Mouse (Mus musculus) cerebellum, adult 11 months (tissue): ENCODE data around the gene Zyx.

ENCODE experiments used
- DNase-seq: peaks from one replicate; pipeline ENCODE4 v3.0.0; 2022

Gene Zyx

GRCm38 (mm10) chr6:42350968-42351775, 1.7 kb downstream of the Zyx start:
- no peak for DNase-seq

DNA sequence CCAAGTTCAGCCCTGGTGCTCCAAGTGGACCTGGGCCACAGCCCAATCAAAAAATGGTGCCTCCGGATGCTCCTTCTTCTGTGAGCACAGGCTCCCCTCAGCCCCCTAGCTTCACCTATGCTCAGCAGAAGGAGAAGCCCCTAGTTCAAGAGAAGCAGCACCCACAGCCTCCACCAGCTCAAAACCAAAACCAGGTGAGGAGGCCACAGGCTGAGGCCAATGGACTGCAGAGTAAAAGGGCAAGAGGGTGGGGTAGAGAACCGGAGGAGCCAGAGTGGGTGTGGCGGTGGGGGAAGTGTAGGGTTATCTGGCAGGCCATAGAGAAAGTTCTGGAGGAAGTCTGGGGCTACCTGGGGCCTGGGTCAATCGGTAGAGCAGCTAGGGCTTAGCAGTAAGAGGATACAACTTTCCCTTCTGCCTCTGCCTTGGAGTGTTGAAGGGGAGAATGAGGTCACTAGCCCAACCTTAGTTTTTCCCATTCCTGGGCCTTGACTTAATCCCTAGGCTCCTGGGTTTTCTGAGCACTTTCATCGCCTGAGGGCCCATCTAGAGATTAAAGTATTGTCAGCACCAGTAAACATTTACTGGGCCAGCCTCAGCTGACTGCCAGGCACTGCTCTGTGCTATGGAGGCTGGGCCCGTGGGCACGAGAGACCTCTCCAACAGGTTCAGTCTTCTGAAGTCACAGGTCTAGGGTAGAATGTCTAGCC, 2.5 kb downstream of the Zyx start:
- DNase-seq, result no peak

GRCm38 (mm10) chr6:42352486-42352846, 3.0 kb downstream of the Zyx start:
- no peak for DNase-seq

DNA sequence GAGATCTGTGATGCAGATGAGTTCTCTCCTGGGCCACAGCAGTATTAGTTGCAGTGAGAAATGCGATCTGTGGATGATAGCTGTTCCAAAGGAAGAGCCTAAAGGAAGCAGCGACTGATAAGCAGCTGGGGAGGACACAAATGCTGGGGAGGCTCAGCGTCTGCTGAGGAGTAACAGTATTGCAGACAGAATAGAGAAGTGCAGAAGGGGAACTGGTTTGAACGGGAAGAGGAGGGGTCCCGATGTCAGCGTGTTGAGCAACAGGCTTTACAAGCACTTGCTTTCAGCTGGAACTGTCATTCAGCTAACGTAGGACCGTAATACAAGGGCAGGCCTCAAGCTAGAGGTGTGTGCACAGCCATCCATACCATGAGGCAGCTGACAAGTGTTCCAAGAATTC, 3.8 kb downstream of the Zyx start:
- DNase-seq, result no peak

DNA sequence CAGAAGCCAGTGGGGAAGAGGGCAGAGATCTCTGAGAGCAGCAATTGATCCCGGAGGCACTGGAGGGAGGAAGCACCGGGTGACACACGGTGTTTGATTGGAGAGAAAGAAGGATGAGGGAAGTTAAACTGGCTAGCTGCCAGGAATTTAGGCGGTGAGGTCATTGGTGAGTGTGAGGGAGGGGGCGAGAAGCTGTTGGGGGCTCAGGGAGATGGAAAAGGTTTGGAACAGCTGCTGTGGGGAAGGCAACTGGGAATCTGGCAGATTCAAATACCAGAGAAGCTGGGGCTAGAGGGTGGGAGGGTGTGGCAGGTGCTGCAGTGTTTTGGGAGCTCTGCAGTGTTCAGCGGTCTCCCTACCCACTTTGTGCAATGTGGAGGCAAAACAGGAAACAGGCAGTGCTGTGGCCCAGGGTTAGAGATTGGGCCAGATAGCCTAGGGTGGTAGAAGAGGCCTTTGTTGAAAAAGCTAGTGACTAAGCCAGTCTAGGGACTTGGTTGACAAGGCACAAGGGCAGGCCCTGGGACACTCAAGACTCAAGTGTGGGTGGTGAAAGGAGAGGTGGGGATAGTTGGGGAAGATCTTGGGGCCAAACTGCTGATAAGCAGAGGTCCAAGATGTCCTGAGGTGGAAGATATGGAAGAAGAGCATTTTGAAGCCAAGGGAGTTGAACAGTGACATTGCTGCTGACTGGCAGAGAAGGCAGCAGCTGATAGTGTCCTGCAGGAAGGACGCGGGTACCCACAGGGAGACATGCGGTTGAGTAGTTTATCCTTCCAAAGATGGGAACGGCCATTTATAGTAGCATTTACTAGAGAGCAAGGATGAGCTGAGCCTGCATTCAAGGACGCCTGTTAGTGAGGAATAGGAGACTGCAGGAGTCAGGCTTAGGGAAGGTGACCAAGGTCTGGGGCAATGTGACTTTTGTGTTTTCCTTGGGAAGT, 4.9 kb downstream of the Zyx start:
- no peak for DNase-seq

- DNase-seq, result no peak
Observed at GRCm38 (mm10) chr6:42355366-42355765, 5.9 kb downstream of the Zyx start.

DNA sequence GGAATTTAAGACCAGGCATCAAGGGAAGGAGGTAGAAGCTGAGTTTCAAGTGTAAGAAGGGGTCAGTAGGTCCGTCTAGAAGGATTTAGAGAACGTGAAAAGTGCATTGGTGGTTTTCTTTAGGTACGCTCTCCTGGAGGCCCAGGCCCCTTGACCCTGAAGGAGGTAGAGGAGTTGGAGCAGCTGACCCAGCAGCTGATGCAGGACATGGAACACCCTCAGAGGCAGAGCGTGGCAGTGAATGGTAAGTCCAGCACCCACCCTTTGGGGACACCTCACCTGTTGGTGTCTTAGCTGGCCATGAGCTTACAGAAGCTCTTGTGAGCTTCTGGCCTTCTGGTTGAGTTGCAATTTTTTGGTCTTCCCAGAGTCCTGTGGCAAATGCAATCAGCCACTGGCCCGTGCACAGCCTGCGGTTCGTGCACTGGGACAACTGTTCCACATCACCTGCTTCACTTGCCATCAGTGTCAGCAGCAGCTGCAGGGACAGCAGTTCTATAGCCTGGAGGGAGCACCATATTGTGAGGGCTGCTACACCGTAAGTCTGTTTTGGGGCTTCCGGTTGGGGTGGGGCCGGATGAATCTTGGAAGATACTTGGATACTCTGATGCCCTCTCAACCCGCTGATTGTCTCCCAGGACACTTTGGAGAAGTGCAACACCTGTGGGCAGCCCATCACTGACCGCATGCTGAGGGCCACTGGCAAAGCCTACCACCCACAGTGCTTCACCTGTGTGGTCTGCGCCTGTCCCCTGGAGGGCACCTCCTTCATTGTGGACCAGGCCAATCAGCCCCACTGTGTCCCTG, 6.6 kb downstream of the Zyx start:
- DNase-seq, result no peak

DNA sequence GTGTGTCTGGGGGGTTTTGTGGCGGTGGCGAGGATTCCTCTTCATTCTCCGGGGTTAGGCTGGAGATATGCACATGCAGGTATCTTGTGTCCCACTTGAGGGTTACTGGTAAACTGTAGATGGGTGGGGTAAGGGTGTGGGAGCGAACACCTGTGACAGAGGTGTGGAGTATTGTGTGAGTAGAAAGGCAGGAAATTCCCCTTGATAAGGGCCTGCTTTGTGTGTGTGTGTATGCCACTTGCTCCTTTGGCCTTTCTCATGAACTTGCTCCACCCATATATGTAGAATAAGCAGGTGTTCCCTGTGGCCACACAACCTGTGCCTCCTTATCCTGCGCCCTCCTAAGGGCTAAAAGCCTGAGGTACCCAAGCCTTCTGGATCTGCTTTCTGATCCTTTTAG, 7.5 kb downstream of the Zyx start:
- no peak for DNase-seq

- no peak for DNase-seq
Observed at GRCm38 (mm10) chr6:42357901-42358300, 8.5 kb downstream of the Zyx start.

- no peak for DNase-seq
Observed at GRCm38 (mm10) chr6:42358901-42359300, 9.5 kb downstream of the Zyx start.

GRCm38 (mm10) chr6:42359364-42360147, 10.1 kb downstream of the Zyx start:
- DNase-seq, result no peak

GRCm38 (mm10) chr6:42360231-42360840, 10.9 kb downstream of the Zyx start:
- no peak for DNase-seq

DNA sequence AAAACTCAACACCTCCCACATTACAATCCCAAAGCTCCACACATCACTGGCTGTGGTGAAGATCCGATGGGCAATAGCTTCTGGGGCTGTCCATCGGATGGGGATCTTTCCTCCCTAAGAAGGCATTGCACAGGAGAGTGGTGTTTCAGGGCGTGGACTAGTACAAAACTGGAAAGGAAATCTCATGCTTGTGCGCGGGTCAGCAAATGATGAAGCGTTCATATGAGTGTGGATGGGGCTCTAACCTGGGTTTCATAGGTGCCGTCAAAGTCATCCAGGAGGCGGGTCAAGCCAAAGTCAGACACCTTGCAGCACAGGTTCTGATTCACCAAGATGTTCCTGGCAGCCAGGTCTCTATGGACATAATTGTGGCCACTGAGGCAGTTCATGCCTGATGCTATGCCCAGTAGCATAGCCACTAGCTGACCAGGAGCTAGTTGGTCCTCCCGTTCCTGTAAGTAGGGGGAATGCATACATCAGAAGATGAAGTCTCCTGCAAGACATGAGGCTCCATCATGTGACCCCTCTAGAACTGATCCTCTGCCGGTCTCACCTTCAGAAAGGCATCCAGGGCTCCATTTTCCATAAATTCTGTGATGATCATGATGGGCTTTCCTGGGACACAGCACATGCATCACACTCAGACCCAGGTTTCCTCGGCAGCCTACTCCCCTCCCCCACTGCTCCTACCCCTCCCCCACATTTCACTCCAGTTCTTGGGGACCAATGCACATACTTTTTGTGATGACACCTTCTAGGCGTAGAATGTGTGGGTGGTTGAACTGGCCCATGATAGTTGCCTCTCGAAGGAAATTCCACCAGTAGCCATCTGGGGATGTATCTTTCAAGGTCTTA, 11.8 kb downstream of the Zyx start:
- no peak for DNase-seq

DNA sequence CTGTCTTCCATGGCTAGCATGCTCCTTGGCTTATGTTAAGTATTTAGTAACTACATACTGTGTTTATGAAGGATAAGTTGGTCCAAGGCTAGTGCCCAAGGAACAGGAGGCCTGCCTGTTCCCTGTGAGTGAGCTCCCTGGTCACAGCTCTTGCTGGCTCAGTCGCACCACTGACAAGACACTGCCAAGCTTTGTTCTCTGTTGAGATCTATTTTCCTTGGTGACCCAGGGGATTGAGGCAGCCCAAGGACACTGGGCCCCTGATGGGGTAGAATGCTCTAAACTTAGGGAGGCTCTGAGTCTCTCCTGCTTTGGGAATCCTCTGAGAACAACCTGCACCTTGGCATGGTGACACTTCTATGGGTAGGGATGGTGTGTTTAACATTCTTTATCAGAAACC, 12.6 kb downstream of the Zyx start:
- DNase-seq, result no peak

GRCm38 (mm10) chr6:42362497-42362896, 13.1 kb downstream of the Zyx start:
- DNase-seq, result no peak

DNA sequence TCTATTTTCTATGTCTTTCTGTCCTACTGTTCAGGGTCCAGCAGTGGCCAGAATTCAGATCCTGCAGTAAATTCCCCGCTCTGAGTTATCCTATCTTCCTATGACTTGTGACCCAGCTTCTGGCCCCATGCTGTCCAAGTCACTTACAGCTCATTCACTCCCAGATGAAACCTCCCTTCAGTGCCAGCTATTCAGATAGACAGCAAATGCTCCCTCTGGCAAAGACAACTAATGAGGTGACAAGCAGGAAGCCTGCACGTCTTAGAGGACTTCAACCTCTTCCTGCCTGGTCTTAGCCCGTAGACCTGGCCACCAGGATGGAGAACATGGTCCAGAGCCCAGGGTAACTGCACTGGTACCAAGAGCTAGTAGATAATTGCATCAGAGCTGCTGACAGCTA, 13.5 kb downstream of the Zyx start:
- no peak for DNase-seq

DNA sequence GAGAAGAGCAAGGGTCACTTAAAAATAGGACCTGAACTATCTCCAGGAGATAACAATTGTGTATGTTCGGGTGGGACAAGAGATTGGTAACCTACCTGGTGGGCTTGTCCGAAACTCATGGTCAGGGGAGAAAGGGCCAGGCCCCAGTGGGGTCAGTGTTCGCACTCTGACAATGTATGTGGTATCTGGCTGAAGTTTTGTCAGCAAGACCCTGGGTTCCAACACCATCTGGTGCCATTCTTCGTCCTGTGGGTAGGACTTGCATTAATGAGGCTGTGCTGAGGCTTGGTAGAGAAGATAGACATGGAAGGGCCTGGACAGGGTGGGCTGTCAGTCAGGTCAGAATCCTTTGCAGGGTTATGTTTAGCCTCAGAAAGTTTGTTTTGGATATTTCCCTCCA, 14.6 kb downstream of the Zyx start:
- no peak for DNase-seq

DNA sequence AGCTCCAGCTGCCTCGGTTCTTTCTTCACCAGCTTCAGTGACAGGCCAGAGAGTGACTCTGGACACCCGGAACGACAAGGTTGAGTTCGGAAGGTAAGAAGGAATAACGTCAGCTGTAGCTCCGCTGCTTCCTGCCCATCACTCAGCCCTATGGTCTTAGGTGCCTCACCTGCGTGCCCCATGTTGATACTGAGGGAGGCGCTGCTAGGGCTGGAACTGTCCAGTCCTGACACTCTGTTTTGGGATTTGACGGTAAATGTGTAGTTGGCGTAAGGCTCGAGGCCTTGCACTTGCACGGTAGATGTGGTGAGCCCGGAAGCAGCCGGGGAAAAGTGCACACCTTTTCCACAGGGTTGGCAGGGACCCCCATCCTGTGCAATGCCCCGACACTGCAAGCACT, 15.2 kb downstream of the Zyx start:
- no peak for DNase-seq

DNA sequence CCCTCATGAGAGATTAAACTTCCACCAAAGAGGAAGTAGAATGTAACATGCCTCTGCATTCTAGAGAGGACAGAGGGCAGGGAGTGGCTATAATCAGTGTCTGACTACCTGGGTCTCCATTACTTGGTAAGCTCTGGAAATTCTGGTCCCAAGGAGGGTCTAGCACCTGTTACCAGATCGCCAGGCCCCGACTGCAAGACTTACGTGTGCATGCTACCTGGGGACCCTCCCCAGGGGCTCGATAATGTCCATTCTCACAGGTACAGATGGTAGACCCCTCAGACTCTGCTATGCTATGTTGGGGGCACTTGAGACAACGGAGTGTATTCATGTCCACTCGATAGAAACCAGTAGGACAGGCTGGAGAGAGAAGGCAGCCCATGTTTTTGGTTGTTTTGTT, 15.8 kb downstream of the Zyx start:
- no peak for DNase-seq

- DNase-seq, result no peak
Observed at GRCm38 (mm10) chr6:42369870-42370269, 20.4 kb downstream of the Zyx start.
